Mouse (Mus musculus): Measurements from ENCODE around the gene Lrit2. TPM values are rescaled to one million over a fixed set of nuclear protein-coding genes. Genes with fewer than 3 reads are reported as not detected.

Lrit2 gene
- not detected in 2 replicates for polyA plus RNA-seq (2016; fragmentation: Nextera tagmentation; extraction: Ambion mirVana)

DNA sequence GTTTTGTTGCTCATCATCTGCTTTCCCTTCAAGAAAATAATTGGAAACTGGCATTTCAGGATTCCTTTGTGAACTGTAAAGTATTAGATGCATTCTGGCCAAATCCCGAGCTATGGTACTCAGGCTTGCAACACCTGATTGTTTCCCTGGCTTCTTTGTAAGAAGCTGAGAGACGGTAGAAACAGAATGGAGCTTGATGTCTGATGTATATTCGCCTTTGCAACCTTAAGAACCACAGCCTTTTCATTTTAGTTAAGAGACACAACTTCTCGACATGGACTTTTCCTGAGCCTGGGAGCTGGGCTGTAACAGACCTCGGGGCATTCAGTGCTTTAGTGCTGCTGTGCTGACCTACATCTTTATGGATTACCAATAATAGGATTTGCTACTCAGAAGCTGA is at the start of gene Lrit2:
TSS of gene Lrit2 (plus strand) at position 301 of the 400 bp plus-strand sequence.
- no peak for ATAC-seq (ENCODE audit: insufficient number of reproducible peaks, insufficient read depth, low FRiP score, low TSS enrichment, low read depth)
- Histone ChIP-seq H3K9me3 (no peaks in the 10 kb centered on the region), H3K27me3 (no peaks in the 10 kb centered on the region), H3K36me3 (no peaks in the 10 kb centered on the region), H3K4me2 (no peak within 1 kb of the TSS), H3K9ac (replicated peaks) (no peak within 1 kb of the TSS), H3K4me3 (replicated peaks) (no peak within 1 kb of the TSS), H3K4me1 (replicated peaks) (no peaks in the 10 kb centered on the region), H3K27ac (no peak within 1 kb of the TSS)
- WGBS: 75% methylated on average over 5 of the region's 5 CpGs

GRCm38 (mm10) chr14:37027248-37027933 is 40.3 kb upstream of the Lrit2 start:
- 89% methylated on average over 4 of the region's 4 CpGs for WGBS
- H3K4me3 ChIP-seq (replicated peaks): no peak overlapping the region
- no peaks in the 10 kb centered on the region for H3K36me3 ChIP-seq
- no peaks in the 10 kb centered on the region for H3K4me1 ChIP-seq (replicated peaks)
- no peak overlapping the region for H3K4me2 ChIP-seq
- no peak overlapping the region for H3K9ac ChIP-seq (replicated peaks)
- no peak overlapping the region for H3K27ac ChIP-seq
- no peak for ATAC-seq (ENCODE audit: insufficient number of reproducible peaks, insufficient read depth, low FRiP score, low TSS enrichment, low read depth)
- no peaks in the 10 kb centered on the region for H3K27me3 ChIP-seq
- H3K9me3 ChIP-seq: no peaks in the 10 kb centered on the region

DNA sequence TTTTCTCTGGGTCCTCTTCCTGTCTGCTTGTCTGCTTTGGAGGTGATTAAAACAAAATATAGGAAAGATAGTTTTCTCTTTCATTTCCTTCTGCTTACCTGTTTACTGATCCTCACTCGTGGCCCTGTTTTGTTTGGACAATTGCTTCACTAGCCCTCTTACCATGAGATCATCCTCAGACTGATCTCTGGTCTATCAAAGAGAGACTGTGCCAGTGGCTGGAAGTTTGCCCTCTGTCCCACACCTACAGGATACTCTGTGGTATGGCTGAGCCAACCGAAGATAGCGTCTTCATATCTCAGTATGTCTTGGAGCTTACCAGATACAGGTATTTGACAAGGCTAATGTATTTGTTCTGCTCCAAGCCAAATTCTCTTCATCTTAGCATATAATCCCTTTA is 39.8 kb upstream of the Lrit2 start:
- H3K36me3 ChIP-seq: no peaks in the 10 kb centered on the region
- no peak overlapping the region for H3K4me2 ChIP-seq
- H3K4me1 ChIP-seq (replicated peaks): no peaks in the 10 kb centered on the region
- no peak for ATAC-seq (ENCODE audit: insufficient number of reproducible peaks, insufficient read depth, low FRiP score, low TSS enrichment, low read depth)
- no peak overlapping the region for H3K9ac ChIP-seq (replicated peaks)
- no peak overlapping the region for H3K4me3 ChIP-seq (replicated peaks)
- H3K27me3 ChIP-seq: no peaks in the 10 kb centered on the region
- H3K9me3 ChIP-seq: no peaks in the 10 kb centered on the region
- H3K27ac ChIP-seq: no peak overlapping the region
- 94% methylated on average over 3 of the region's 3 CpGs for WGBS

GRCm38 (mm10) chr14:37028555-37028954 is 39.2 kb upstream of the Lrit2 start:
- Histone ChIP-seq H3K9ac (replicated peaks) (no peak overlapping the region), H3K4me1 (replicated peaks) (no peaks in the 10 kb centered on the region), H3K9me3 (no peaks in the 10 kb centered on the region), H3K27me3 (no peaks in the 10 kb centered on the region), H3K36me3 (no peaks in the 10 kb centered on the region), H3K4me3 (replicated peaks) (no peak overlapping the region), H3K27ac (no peak overlapping the region), H3K4me2 (no peak overlapping the region)
- WGBS: 89% methylated on average over 3 of the region's 3 CpGs
- no peak for ATAC-seq (ENCODE audit: insufficient number of reproducible peaks, insufficient read depth, low FRiP score, low TSS enrichment, low read depth)

GRCm38 (mm10) chr14:37032481-37033104 is 35.1 kb upstream of the Lrit2 start:
- Histone ChIP-seq H3K27ac (no peak overlapping the region), H3K4me1 (replicated peaks) (no peaks in the 10 kb centered on the region), H3K36me3 (no peaks in the 10 kb centered on the region), H3K27me3 (no peaks in the 10 kb centered on the region), H3K4me3 (replicated peaks) (no peak overlapping the region), H3K4me2 (no peak overlapping the region), H3K9ac (replicated peaks) (no peak overlapping the region), H3K9me3 (no peaks in the 10 kb centered on the region)
- ATAC-seq (ENCODE audit: insufficient number of reproducible peaks, insufficient read depth, low FRiP score, low TSS enrichment, low read depth): no peak
- 84% methylated on average over 11 of the region's 11 CpGs for WGBS

GRCm38 (mm10) chr14:37033241-37033640 is 34.5 kb upstream of the Lrit2 start:
- no peaks in the 10 kb centered on the region for H3K9me3 ChIP-seq
- 13% methylated on average over 7 of the region's 7 CpGs for WGBS
- no peaks in the 10 kb centered on the region for H3K36me3 ChIP-seq
- no peak overlapping the region for H3K4me3 ChIP-seq (replicated peaks)
- no peaks in the 10 kb centered on the region for H3K27me3 ChIP-seq
- no peak overlapping the region for H3K9ac ChIP-seq (replicated peaks)
- no peak for ATAC-seq (ENCODE audit: insufficient number of reproducible peaks, insufficient read depth, low FRiP score, low TSS enrichment, low read depth)
- H3K4me2 ChIP-seq: no peak overlapping the region
- H3K27ac ChIP-seq: no peak overlapping the region
- no peaks in the 10 kb centered on the region for H3K4me1 ChIP-seq (replicated peaks)

DNA sequence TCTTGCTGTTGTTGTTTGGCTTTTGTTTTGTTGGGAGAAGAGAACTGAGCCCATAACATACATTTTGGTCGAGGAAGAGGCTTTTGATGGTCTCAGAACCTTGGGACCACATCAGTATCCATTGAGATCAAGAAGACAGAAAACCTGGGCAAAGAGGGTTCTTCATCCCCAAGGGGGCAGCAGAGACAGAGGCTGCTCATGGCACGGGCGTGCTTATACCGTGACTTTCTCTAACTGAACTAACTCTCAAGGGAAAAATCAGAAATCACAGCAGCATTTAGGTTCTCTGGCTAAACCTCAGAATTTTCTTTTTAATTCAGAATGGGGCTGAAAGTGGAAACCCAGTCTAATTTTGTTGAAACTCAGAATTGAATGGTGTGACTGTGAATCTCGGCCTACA is 33.3 kb upstream of the Lrit2 start:
- no peak for ATAC-seq (ENCODE audit: insufficient number of reproducible peaks, insufficient read depth, low FRiP score, low TSS enrichment, low read depth)
- Histone ChIP-seq H3K4me3 (replicated peaks) (no peak overlapping the region), H3K36me3 (no peaks in the 10 kb centered on the region), H3K27me3 (no peaks in the 10 kb centered on the region), H3K9me3 (no peaks in the 10 kb centered on the region), H3K4me1 (replicated peaks) (no peaks in the 10 kb centered on the region), H3K27ac (no peak overlapping the region), H3K4me2 (no peak overlapping the region), H3K9ac (replicated peaks) (no peak overlapping the region)
- WGBS: 54% methylated on average over 5 of the region's 5 CpGs

- 71% methylated on average over 1 of the region's 1 CpGs for WGBS
- no peak for ATAC-seq (ENCODE audit: insufficient number of reproducible peaks, insufficient read depth, low FRiP score, low TSS enrichment, low read depth)
These were observed 18.8 kb upstream of the Lrit2 start, which contains the start of gene Rgr for GRCm38 (mm10) chr14:37048914-37049410. Rgr (minus strand) TSS chr14:37048964.

DNA sequence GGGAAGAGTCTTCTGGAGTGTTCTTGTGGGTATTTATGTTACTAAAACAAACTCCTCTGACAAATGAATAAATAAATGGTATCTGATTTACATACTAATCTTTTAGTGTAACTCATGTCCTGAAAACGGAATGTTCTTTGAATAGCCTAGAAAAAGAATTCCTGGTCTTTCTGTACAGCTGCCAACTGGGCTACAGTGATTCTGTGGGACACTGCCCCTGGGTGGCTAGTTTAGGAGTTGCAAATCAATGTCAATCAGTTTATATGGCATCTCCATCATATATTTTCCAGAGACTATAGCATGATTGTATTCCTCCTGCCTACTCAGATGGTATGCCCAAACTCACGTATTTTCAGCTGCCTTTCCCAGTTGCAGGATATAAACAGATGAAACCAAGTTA is 2.9 kb upstream of the Lrit2 start:
- 65% methylated on average over 2 of the region's 2 CpGs for WGBS
- Histone ChIP-seq H3K36me3 (no peaks in the 10 kb centered on the region), H3K9ac (replicated peaks) (no peak overlapping the region), H3K9me3 (no peaks in the 10 kb centered on the region), H3K4me2 (no peak overlapping the region), H3K27me3 (no peaks in the 10 kb centered on the region), H3K4me1 (replicated peaks) (no peaks in the 10 kb centered on the region), H3K4me3 (replicated peaks) (no peak overlapping the region), H3K27ac (no peak overlapping the region)
- no peak for ATAC-seq (ENCODE audit: insufficient number of reproducible peaks, insufficient read depth, low FRiP score, low TSS enrichment, low read depth)

More at GRCm38 (mm10) chr14:37048914-37049410, 18.8 kb upstream of the Lrit2 start, which contains the start of gene Rgr:
- Histone ChIP-seq H3K4me2 (no peak within 1 kb of the TSS), H3K27me3 (no peaks in the 10 kb centered on the region), H3K4me3 (replicated peaks) (no peak within 1 kb of the TSS), H3K36me3 (no peaks in the 10 kb centered on the region), H3K9me3 (no peaks in the 10 kb centered on the region), H3K4me1 (replicated peaks) (no peaks in the 10 kb centered on the region), H3K27ac (no peak within 1 kb of the TSS), H3K9ac (replicated peaks) (no peak within 1 kb of the TSS)

DNA sequence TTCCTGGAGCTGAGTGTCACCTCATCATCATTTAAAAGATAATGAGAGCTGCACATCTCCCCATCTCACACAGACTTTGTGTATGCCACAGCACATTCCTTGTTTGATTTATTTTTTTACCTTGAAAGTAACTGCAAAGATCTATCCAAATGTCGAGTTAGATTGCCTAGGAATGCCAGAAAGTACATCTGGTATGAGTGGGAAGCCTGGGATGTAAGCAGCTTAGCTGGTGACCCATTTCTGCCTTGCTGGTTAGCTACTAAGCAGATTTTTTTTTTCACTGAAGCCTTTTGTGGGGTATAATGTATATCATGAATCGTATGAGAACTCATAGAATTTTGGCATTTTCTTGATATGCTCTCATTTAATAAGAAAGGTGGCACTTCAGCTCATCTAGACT is 1.1 kb upstream of the Lrit2 start:
- Histone ChIP-seq H3K27ac (no peak overlapping the region), H3K36me3 (no peaks in the 10 kb centered on the region), H3K4me1 (replicated peaks) (no peaks in the 10 kb centered on the region), H3K9me3 (no peaks in the 10 kb centered on the region), H3K27me3 (no peaks in the 10 kb centered on the region), H3K4me3 (replicated peaks) (no peak overlapping the region), H3K9ac (replicated peaks) (no peak overlapping the region), H3K4me2 (no peak overlapping the region)
- WGBS: 53% methylated on average over 2 of the region's 2 CpGs
- no peak for ATAC-seq (ENCODE audit: insufficient number of reproducible peaks, insufficient read depth, low FRiP score, low TSS enrichment, low read depth)

DNA sequence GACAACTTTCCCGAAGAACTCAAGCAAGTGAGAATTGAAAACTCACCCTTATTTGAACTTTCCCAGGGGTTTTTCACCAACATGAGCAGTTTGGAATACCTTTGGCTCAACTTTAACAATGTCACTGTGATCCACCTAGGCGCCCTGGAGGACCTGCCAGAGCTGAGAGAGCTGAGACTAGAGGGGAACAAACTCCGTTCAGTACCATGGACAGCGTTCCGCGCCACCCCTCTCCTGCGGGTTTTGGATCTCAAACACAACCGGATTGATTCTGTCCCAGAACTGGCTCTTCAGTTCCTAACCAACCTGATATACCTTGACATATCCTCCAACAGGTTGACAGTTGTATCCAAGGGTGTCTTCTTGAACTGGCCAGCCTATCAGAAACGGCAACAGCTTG is 787 bp downstream of the Lrit2 start:
- no peaks in the 10 kb centered on the region for H3K4me1 ChIP-seq (replicated peaks)

More for the DNA sequence above, 787 bp downstream of the Lrit2 start:
- Histone ChIP-seq H3K9ac (replicated peaks) (no peak overlapping the region), H3K36me3 (no peaks in the 10 kb centered on the region), H3K27me3 (no peaks in the 10 kb centered on the region), H3K9me3 (no peaks in the 10 kb centered on the region), H3K4me2 (no peak overlapping the region), H3K27ac (no peak overlapping the region), H3K4me3 (replicated peaks) (no peak overlapping the region)
- no peak for ATAC-seq (ENCODE audit: insufficient number of reproducible peaks, insufficient read depth, low FRiP score, low TSS enrichment, low read depth)
- 17% methylated on average over 9 of the region's 9 CpGs for WGBS
